Mouse (Mus musculus) embryonic facial prominence, embryonic 12.5 days (tissue): Measurements from ENCODE around the gene Rrnad1. TPM values are rescaled to one million over a fixed set of nuclear protein-coding genes. Genes with fewer than 3 reads are reported as not detected.

Experiments
- ATAC-seq: fragments of 200-750 bp; cut with Nextera tagmentation; 2 replicates; pipeline ENCODE4 v1.8.0; 2017; ENCODE audit not compliant: insufficient number of reproducible peaks, insufficient read depth, low FRiP score, low TSS enrichment
- H3K27ac ChIP-seq: fragments of 300-500 bp; sonication (generic); 2 replicates; pipeline ENCODE4 v1.5.1; 2016; ENCODE audit warnings: mild to moderate bottlenecking
- H3K27me3 ChIP-seq: fragments of 300-500 bp; sonication (generic); 2 replicates; pipeline ENCODE4 v1.6.1; 2016; ENCODE audit warnings: mild to moderate bottlenecking, moderate library complexity
- H3K36me3 ChIP-seq: fragments of 300-500 bp; sonication (generic); 2 replicates; pipeline ENCODE4 v1.6.1; 2016; ENCODE audit warnings: mild to moderate bottlenecking
- H3K4me1 ChIP-seq: fragments of 300-500 bp; sonication (generic); 2 replicates; pipeline ENCODE4 v1.6.1; 2016
- H3K4me2 ChIP-seq: fragments of 300-500 bp; sonication (generic); replicated peaks from 2 replicates; pipeline ENCODE4 v1.6.1; 2016; ENCODE audit warnings: mild to moderate bottlenecking, moderate library complexity
- H3K4me3 ChIP-seq: fragments of 300-500 bp; sonication (generic); 2 replicates; pipeline ENCODE4 v1.5.1; 2016; ENCODE audit warnings: mild to moderate bottlenecking
- H3K9ac ChIP-seq: fragments of 300-500 bp; sonication (generic); 2 replicates; pipeline ENCODE4 v1.6.1; 2016; ENCODE audit warnings: mild to moderate bottlenecking, moderate library complexity
- H3K9me3 ChIP-seq: fragments of 300-500 bp; sonication (generic); 2 replicates; pipeline ENCODE4 v1.6.1; 2016; ENCODE audit warnings: mild to moderate bottlenecking, moderate library complexity
- WGBS: fragments of 180-500 bp; shearing (Covaris S2); methylation state at CpG from one replicate; pipeline ENCODE4 v1.1.7; 2016; 5-methylcytosine and 5-hydroxymethylcytosine counted together
- polyA plus RNA-seq: library from polyadenylated mRNA; unstranded; fragments of >200 nt; fragmentation: Nextera tagmentation; extraction: Ambion mirVana; gene quantifications from 2 replicates; pipeline ENCODE4 v1.2.1, GENCODE M21; 2016

Rrnad1 gene
- polyA plus RNA-seq, 1 experiment from 2014 or later: 23.2 TPM

DNA sequence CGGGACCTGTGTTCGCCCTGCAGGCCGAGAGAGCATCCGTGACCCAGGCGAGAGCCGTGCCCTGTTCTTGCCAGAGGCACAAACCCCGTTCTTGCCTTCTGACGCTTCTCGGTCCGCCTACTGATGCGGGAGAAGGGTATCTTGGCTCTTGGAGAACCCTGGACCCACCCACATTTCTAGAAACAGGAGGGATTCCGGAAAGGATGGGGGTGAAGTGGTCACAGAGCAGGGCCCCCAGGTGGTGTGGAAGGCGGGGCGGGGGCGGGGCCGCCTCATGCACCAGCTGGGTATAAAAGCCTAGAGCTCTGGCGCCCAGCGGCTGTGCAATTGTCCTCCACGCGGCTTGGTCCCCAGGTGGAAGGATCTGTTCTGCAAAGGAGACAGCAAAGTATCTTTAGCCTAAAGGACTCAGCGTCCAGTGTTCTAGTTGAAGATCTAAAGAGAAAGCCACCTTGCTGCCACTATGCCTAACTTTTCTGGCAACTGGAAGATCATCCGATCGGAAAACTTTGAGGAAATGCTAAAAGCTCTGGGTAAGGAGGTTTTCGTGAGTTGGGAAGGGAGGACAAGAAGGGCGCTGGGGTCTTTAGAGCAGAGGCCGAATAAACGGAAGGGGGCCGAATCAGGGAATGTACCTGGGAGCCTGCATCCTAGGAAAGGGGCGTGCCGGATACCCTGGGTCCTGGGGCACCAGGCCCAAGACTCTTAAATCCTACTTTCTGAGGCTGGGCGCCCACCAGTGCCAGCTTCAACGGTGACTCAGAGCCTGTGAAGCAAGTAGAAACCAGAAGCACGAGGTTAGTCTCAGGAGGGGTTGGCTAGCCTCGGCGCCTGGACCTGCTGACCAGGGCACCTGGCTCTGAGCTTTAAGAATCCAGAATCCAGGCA is 18.1 kb upstream of the Rrnad1 start, which contains the start of gene Crabp2:
Gene Crabp2 (plus strand): TSS at position 289 of the 888 bp plus-strand sequence.
- Histone ChIP-seq H3K9ac (peak within 1 kb of the TSS; percentile 69), H3K36me3 (peaks cover 15% of the 10 kb centered on the region), H3K4me2 (peak within 1 kb of the TSS; percentile 74), H3K9me3 (no peaks in the 10 kb centered on the region), H3K27me3 (no peaks in the 10 kb centered on the region), H3K4me1 (peaks cover 77% of the 10 kb centered on the region), H3K27ac (peak within 1 kb of the TSS; percentile 97), H3K4me3 (peak within 1 kb of the TSS; percentile 56)
- WGBS: under 1% methylated on average over 35 of the region's 35 CpGs
- no peak for ATAC-seq

DNA sequence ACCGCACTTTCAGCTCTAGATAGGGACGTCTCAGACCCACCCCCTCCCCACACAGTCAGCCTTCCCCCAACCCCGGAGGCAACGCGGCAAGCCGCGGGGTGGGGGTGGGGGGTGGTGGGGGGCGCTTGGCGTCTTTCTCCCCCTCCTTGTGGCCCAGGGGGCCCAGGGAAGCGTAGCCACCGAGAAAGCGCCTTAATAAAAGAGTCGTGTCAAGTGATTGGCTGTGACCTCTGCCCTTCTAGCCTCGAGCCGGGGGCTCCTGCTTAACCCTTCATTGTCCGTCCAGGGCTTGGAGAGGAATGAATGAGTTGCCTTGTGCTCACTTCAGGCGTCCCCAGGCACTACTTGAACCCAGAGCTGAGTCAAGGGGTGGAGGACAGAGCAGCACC is 17.3 kb upstream of the Rrnad1 start:
- H3K27me3 ChIP-seq: no peaks in the 10 kb centered on the region
- H3K36me3 ChIP-seq: peaks cover 7% of the 10 kb centered on the region; the same call in 1 of the 2 replicates
- peaks cover 73% of the 10 kb centered on the region for H3K4me1 ChIP-seq
- peak overlapping the region; percentile 97 for H3K27ac ChIP-seq
- peak overlapping the region; percentile 56 for H3K4me3 ChIP-seq
- peak overlapping the region; percentile 74 for H3K4me2 ChIP-seq
- WGBS: under 1% methylated on average over 17 of the region's 17 CpGs
- no peak for ATAC-seq
- no peaks in the 10 kb centered on the region for H3K9me3 ChIP-seq
- peak overlapping the region; percentile 69 for H3K9ac ChIP-seq

DNA sequence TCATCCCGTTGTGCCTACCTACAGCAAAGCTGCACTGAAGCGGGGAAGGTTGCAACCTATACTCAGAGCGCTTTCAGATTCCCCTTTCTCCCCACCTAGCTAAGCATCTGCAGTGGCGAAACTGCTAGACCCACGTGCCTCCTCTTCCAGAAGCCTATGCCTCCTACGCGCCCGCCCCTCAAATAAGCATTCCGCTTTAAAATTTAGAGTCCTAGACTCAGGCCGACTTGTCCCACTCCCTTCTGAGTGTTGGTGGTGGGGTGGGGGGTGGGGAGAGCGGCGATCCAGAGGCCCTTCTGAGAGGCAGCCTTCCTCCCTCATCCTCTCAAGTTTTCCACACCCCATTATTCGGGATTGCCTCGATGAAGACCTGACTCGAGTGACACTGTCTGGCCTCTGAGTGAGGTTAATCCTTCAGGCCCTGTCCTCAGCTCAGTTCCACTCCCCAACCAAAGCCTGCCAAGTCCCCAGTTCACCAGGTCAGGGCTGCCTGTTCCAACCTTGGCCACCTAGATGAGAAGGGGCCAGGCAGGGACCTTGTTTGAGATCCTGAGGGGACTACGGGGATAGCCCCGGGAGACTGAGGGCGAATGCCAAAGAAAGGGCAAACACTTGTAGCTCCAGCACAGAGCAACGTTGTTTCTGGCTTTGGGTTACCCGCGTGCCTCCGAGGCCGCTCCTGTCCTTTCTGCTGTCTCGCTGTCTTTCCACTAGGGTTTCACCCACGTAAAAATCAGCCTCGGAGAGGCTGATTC is 16.7 kb upstream of the Rrnad1 start:
- ATAC-seq: no peak
- Histone ChIP-seq H3K36me3 (peaks cover 8% of the 10 kb centered on the region), H3K27me3 (no peaks in the 10 kb centered on the region), H3K9ac (peak overlapping the region; percentile 69), H3K4me1 (peaks cover 68% of the 10 kb centered on the region), H3K4me3 (peak overlapping the region; percentile 56), H3K9me3 (no peaks in the 10 kb centered on the region), H3K27ac (peak overlapping the region; percentile 97), H3K4me2 (peak overlapping the region; percentile 74)
- WGBS: 2% methylated on average over 26 of the region's 26 CpGs

DNA sequence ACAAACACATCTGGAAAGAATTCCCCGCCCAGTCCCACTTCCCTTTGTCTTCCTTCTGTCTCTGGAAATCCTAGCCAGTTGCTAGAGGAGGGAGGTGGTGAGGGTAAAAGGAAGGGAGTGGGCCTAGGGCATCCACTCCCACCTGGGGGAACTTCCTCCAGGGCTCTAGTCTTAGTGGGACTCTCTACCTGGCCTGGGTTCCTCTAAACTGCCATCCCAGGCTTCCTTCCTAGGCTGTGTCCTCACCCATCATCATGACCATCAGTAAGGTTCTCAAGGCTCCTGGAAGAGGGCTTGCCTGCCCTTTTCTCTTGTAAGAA is 16.0 kb upstream of the Rrnad1 start:
- Histone ChIP-seq H3K9me3 (no peaks in the 10 kb centered on the region), H3K36me3 (peaks cover 15% of the 10 kb centered on the region), H3K4me2 (peak overlapping the region; percentile 74), H3K27ac (peak overlapping the region; percentile 97), H3K4me1 (peaks cover 60% of the 10 kb centered on the region), H3K27me3 (no peaks in the 10 kb centered on the region), H3K4me3 (no peak overlapping the region), H3K9ac (peak overlapping the region; percentile 69; the same call in 1 of the 2 replicates)
- WGBS: 0% methylated on average over 1 of the region's 1 CpGs
- no peak for ATAC-seq

DNA sequence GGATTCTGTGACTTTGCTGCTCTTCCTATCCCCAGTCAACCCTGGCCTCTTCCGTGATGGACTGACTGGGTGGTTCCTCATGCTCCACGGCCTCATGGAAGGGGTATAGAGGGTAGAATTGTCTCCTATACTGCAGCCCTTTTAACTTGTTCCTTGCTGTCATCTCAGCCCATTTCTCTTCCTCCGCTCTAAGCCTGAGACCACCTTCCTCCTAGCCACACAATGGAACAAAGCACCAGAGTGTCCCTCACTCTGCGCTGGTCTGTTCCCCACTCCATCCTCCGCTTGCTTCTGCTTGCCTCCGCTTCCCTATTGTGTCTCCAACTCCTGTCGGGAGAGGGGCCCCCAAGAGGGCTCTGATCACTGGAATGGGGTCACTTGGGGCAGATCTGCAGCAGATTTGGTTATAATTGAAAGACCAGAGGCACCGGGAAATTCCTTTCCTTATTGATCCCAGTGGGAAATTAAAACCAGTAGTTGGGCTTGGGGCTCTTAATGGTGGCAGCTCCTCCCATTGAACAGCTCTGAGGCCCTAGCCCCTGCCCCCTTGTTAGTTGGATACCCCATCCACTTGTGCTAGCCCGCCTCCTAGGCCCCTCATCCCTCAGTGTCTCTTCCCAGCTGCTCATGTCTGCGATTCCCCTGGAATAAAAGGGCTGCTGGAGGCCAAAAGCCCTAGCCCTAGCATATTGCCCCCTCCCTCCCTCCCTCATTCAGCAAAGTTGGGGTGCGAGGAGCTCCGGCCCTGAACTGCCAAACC is 15.4 kb upstream of the Rrnad1 start:
- Histone ChIP-seq H3K27ac (peak overlapping the region; percentile 97), H3K9me3 (no peaks in the 10 kb centered on the region), H3K9ac (no peak overlapping the region; the same call in 1 of the 2 replicates), H3K4me1 (peaks cover 55% of the 10 kb centered on the region), H3K27me3 (no peaks in the 10 kb centered on the region), H3K4me2 (peak overlapping the region; percentile 74), H3K4me3 (no peak overlapping the region), H3K36me3 (peaks cover 20% of the 10 kb centered on the region)
- no peak for ATAC-seq
- WGBS: 6% methylated on average over 11 of the region's 12 CpGs

DNA sequence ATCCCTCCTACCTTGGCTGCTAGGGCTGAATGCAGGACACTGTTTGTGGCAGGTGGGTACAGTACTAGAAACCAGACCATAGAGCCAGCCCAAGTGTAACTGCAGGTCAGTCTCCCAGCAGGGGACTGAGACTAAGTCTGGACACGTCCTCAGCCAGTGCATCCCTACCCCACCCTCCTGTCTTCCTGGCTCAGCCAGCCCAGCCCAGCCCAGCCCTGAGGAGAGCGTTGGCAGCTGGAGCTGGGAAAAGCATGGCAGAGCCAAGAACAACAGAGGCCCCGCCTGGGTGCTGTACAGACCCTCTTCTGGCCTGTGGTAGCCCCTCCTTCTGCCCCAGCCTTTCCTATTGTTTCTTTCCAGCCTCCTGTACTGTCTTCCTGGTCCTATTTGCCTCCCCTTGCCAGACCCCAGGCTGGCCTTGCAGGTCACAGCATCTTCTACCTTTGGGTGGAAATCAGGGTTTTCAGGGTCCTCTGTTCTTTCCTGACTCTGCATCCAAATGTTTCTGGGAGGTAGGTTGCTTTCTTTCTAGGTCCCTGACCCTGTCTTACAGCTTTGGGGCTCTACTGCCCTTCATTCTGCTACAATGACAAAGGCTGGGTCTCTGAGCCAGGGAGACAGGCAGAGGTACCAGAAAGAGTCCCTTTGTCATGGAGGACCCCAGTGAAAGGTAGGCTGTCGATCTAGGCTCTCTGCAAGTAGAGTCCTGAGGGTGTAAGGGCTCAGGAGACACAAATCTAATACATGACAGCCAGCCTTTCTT is 14.5 kb upstream of the Rrnad1 start:
- Histone ChIP-seq H3K27ac (peak overlapping the region; percentile 97), H3K9me3 (no peaks in the 10 kb centered on the region), H3K4me1 (peaks cover 50% of the 10 kb centered on the region), H3K4me2 (no peak overlapping the region), H3K36me3 (peaks cover 30% of the 10 kb centered on the region), H3K9ac (peak overlapping the region; percentile 41; the same call in 1 of the 2 replicates), H3K4me3 (no peak overlapping the region), H3K27me3 (no peaks in the 10 kb centered on the region)
- ATAC-seq: peak; percentile 22; the same call in 1 of the 2 replicates
- WGBS: 16% methylated on average over 4 of the region's 4 CpGs

DNA sequence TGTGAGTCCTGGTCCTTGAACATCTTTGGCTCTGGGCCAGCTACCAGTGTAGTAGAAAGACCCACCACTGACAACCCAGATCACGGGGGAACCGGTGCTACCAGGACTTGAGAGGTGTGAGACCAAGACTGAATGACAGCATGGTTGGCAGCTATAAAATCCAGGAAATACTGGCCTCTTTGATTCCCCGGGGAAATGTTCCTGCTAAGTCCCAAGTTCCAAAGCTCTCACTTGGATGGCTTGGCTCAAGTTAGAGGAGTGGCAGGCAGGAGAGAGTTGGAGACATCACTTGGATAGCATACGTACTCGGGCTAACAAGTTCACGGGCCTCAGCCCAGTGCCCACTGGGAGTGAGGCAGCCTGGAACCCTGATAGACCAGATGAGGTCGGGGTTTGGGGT is 13.1 kb upstream of the Rrnad1 start:
- H3K4me2 ChIP-seq: no peak overlapping the region
- peaks cover 43% of the 10 kb centered on the region for H3K4me1 ChIP-seq
- H3K27ac ChIP-seq: no peak overlapping the region
- no peak overlapping the region for H3K9ac ChIP-seq
- no peaks in the 10 kb centered on the region for H3K9me3 ChIP-seq
- no peaks in the 10 kb centered on the region for H3K27me3 ChIP-seq
- H3K36me3 ChIP-seq: peaks cover 44% of the 10 kb centered on the region
- no peak for ATAC-seq
- no peak overlapping the region for H3K4me3 ChIP-seq
- WGBS: 82% methylated on average over 7 of the region's 7 CpGs

DNA sequence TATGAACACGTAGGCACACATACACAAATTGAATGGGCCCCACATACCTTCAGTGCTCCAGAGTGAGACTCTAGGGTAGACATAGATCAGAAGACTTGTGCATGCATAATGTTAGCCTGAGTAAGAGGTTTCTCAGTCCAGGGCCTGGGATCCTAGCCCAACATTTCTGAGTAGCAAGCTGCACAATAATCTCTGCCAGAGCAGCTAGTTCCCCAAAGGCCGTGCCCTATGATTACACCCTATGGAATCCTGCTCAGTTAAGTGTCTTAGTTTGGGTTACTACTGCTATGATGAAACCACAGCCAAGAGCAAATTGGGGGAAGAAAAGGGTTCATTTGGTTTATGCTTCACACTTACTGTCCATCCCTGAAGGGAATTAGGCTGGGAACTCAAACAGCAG is 12.0 kb upstream of the Rrnad1 start:
- WGBS: 94% methylated on average over 2 of the region's 2 CpGs
- no peak overlapping the region for H3K27ac ChIP-seq
- no peak for ATAC-seq

DNA sequence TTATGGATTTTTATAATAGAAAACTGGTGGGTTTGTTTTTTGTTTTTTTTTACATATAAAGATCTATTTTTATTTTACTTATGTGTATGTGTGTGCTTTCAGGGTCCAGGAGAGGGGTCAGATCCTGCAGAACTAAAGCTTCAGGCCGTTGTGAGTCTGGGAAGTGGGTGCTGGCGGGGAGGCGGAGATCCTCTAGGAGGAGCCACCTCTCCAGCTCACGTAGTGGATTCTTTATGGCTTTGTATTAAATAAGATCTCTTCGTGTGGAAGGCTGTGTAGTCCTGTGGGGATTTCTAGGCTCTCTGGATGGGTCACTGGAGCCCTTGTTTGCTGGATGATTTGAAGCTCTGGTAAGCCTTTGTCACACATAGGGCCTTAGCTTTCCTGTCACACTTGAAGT is 10.1 kb upstream of the Rrnad1 start:
- Histone ChIP-seq H3K4me1 (peaks cover 17% of the 10 kb centered on the region), H3K9me3 (no peaks in the 10 kb centered on the region), H3K36me3 (peaks cover 67% of the 10 kb centered on the region), H3K4me2 (no peak overlapping the region), H3K9ac (no peak overlapping the region), H3K27ac (no peak overlapping the region), H3K4me3 (no peak overlapping the region), H3K27me3 (no peaks in the 10 kb centered on the region)
- WGBS: 76% methylated on average over 5 of the region's 5 CpGs
- ATAC-seq: no peak

More for the DNA sequence above, 12.0 kb upstream of the Rrnad1 start:
- Histone ChIP-seq H3K4me2 (no peak overlapping the region), H3K4me1 (peaks cover 32% of the 10 kb centered on the region), H3K27me3 (no peaks in the 10 kb centered on the region), H3K36me3 (peaks cover 55% of the 10 kb centered on the region), H3K9ac (no peak overlapping the region), H3K9me3 (no peaks in the 10 kb centered on the region), H3K4me3 (no peak overlapping the region)

DNA sequence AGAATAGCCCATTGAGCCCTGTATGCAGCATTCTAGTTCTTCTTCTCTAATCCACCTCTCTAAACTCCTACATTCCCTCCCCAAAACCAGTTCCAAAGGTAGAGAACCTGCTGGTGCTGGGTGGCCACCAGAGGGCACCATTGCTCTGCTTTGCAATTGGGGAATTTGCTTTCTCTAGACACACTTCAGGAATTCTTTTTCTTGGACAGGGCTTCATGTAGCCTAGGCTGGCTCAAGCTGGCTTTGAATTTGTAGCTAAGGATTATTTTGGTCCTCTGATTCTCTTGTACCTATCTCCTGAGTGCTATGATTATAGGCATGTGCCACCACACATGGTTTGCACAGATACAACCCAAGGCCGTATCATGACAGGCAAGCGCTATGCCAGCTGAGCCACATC is 5.3 kb upstream of the Rrnad1 start:
- WGBS: 98% methylated on average over 2 of the region's 2 CpGs
- Histone ChIP-seq H3K27ac (no peak overlapping the region), H3K27me3 (no peaks in the 10 kb centered on the region), H3K4me1 (peaks cover 22% of the 10 kb centered on the region), H3K4me3 (0 out of 2 replicates have a peak overlapping the region, but pooled peaks have one; percentile 5), H3K9ac (peak overlapping the region; percentile 19; the same call in 1 of the 2 replicates), H3K4me2 (no peak overlapping the region), H3K9me3 (no peaks in the 10 kb centered on the region), H3K36me3 (peaks cover 69% of the 10 kb centered on the region)
- ATAC-seq: peak; percentile 22; the same call in 1 of the 2 replicates

DNA sequence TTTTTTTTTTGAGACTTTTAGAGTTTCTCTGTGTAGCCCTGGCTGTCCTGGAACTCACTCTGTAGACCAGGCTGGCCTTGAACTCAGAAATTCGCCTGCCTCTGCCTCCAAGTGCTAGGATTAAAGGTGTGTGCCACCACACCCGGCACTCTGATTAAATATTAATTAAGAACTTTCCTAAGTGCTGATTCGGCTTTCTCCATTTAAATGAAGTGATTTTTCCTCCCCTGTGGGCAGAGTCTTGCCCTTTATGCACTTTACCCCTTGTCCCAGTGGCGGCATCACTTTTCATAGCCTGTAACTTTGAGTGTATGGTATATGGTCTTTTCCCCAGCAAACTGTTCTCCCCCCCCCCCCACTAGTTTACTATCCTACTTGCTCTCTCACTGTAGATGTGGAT is 4.7 kb upstream of the Rrnad1 start:
- peaks cover 63% of the 10 kb centered on the region for H3K36me3 ChIP-seq
- 69% methylated on average over 4 of the region's 4 CpGs for WGBS
- ATAC-seq: no peak

More for the DNA sequence above, 4.7 kb upstream of the Rrnad1 start:
- Histone ChIP-seq H3K27ac (no peak overlapping the region), H3K9ac (no peak overlapping the region; the same call in 1 of the 2 replicates), H3K27me3 (no peaks in the 10 kb centered on the region), H3K4me1 (peaks cover 22% of the 10 kb centered on the region), H3K4me3 (no peak overlapping the region), H3K4me2 (no peak overlapping the region), H3K9me3 (no peaks in the 10 kb centered on the region)
